9 mouse cellular contexts compared by ENCODE assay signal in genomic region chr14:25225214-25225613, GRCm38 (mm10).
A peak's percentile ranks its signal among the peaks of the same experiment; 100 is the strongest.
DNase-seq lines count a peak whose midpoint lies in the region; ATAC-seq lines count a peak whose summit lies in the region.
"Had no signal": no experiment of that assay in that cellular context is flagged by ENCODE, and none has a peak within 500 bp of the region (broad histone marks: within the 10 kb centered on the region; RNA-seq: fewer than 3 reads in every experiment).

No protein-coding gene starts in this region.

- no peak overlapping the region for H3K4me3 ChIP-seq in forebrain, embryonic 12.5 days (replicated peaks)
- no peak overlapping the region for H3K4me3 ChIP-seq in limb, embryonic 13.5 days

- no peak for ATAC-seq in forebrain, embryonic 12.5 days (ENCODE audit: low FRiP score)
- no peak for ATAC-seq in limb, embryonic 13.5 days (ENCODE audit: low FRiP score, low read depth)
- no peak for ATAC-seq in monocyte, adult 5-6 weeks (replicated peaks; ENCODE audit: insufficient number of reproducible peaks, low FRiP score, low TSS enrichment, poor library complexity, severe bottlenecking)
- ATAC-seq: inflammation-experienced regulatory T-cells, adult 6 months had no signal

- H3K9me3 ChIP-seq in forebrain, embryonic 12.5 days = no peaks in the 10 kb centered on the region
- no peaks in the 10 kb centered on the region for H3K9me3 ChIP-seq in limb, embryonic 13.5 days

- no peak overlapping the region for H3K4me2 ChIP-seq in forebrain, embryonic 12.5 days
- H3K4me2 ChIP-seq in limb, embryonic 13.5 days (replicated peaks) = 0 out of 2 replicates have a peak overlapping the region, but pooled peaks have one; percentile 56

- H3K27ac ChIP-seq in forebrain, embryonic 12.5 days = peak overlapping the region; percentile 88
- H3K27ac ChIP-seq in limb, embryonic 13.5 days = peak overlapping the region; percentile 96; the same call in 1 of the 2 replicates

- no peak overlapping the region for H3K9ac ChIP-seq in forebrain, embryonic 12.5 days
- H3K9ac ChIP-seq in limb, embryonic 13.5 days = no peak overlapping the region

- DNase-seq in cerebellum, postnatal 14 days = peak; percentile 62 to 64
- DNase-seq in cerebellum, adult 9-10 months = no peak
- peak; percentile 42 for DNase-seq in MN1 (ENCODE audit: low spot score)
- DNase-seq in c-Kit-positive CD71-positive TER-119-positive erythroid progenitor cells, embryonic 14.5 days (ENCODE audit: low spot score) = no peak
- no peak for DNase-seq in frontal cortex, postnatal 14 days (ENCODE audit: low spot score in 2 of 2)

- no peaks in the 10 kb centered on the region for H3K36me3 ChIP-seq in forebrain, embryonic 12.5 days (replicated peaks)
- H3K36me3 ChIP-seq in limb, embryonic 13.5 days = no peaks in the 10 kb centered on the region

- H3K27me3 ChIP-seq in forebrain, embryonic 12.5 days = peaks cover 4% of the 10 kb centered on the region; the same call in 1 of the 2 replicates
- H3K27me3 ChIP-seq in limb, embryonic 13.5 days = no peaks in the 10 kb centered on the region

- H3K4me1 ChIP-seq in forebrain, embryonic 12.5 days = peaks cover 55% of the 10 kb centered on the region
- peaks cover 60% of the 10 kb centered on the region for H3K4me1 ChIP-seq in limb, embryonic 13.5 days

- 75% methylated on average over 3 of the region's 3 CpGs for WGBS in forebrain, embryonic 12.5 days
- 33% methylated on average over 3 of the region's 3 CpGs for WGBS in limb, embryonic 13.5 days

Comparison
In these comparisons a context has a peak if more than half of its experiments do, and no peak if none do; other contexts are left out.
1. DNase-seq: peak in cerebellum, postnatal 14 days (2 of 2) and MN1 (single experiment); none in cerebellum, adult 9-10 months (single experiment), c-Kit-positive CD71-positive TER-119-positive erythroid progenitor cells, embryonic 14.5 days (single experiment) and frontal cortex, postnatal 14 days (0 of 2).